Mouse (Mus musculus) gastrocnemius, adult 18-20 months (tissue): ENCODE data around the gene Scrn2. TPM values are rescaled to one million over a fixed set of nuclear protein-coding genes. Genes with fewer than 3 reads are reported as not detected.
A peak's percentile ranks its signal among the peaks of the same experiment; 100 is the strongest.

Source experiments
- DNase-seq: peaks from one replicate; pipeline ENCODE4 v3.0.0; 2021; ENCODE audit warnings: low spot score
- microRNA-seq: library from miRNA; unstranded; fragments of <30 nt; microRNA quantifications from one replicate; pipeline ENCODE4 v1.2.0, GENCODE M21; 2021
- total RNA-seq, 2 experiments: library from RNA; stranded (reverse); gene quantifications; 2 replicates each; pipeline ENCODE4 v1.2.3; 2021

Gene Scrn2
- total RNA-seq, 2 experiments from 2014 or later = 13.1 to 13.2 TPM

- DNase-seq = peak; percentile 60
These were observed 20.6 kb downstream of the Scrn2 start, which contains the start of gene Osbpl7 for GRCm38 (mm10) chr11:97050216-97050943. TSS of gene Osbpl7 (plus strand) at chr11:97050628.

GRCm38 (mm10) chr11:97050944-97051586 is 21.3 kb downstream of the Scrn2 start:
- no peak for DNase-seq

- DNase-seq = no peak
These were observed 22.5 kb downstream of the Scrn2 start for GRCm38 (mm10) chr11:97052219-97052646.

- DNase-seq = no peak
These were observed 33.7 kb downstream of the Scrn2 start for GRCm38 (mm10) chr11:97063274-97063920.

GRCm38 (mm10) chr11:97063921-97064295 is 34.2 kb downstream of the Scrn2 start:
- no peak for DNase-seq

GRCm38 (mm10) chr11:97065538-97066295 is 36.0 kb downstream of the Scrn2 start:
- no peak for DNase-seq

- no peak for DNase-seq
These were observed 37.1 kb downstream of the Scrn2 start for GRCm38 (mm10) chr11:97066656-97067360.

- no peak for DNase-seq
These were observed 39.6 kb downstream of the Scrn2 start for GRCm38 (mm10) chr11:97069333-97069732.

GRCm38 (mm10) chr11:97069770-97070169 is 40.0 kb downstream of the Scrn2 start:
- DNase-seq = no peak

GRCm38 (mm10) chr11:97071129-97071528 is 41.4 kb downstream of the Scrn2 start:
- peak; percentile 60 for DNase-seq

- peak; percentile 40 for DNase-seq
These were observed 42.8 kb downstream of the Scrn2 start for GRCm38 (mm10) chr11:97072533-97072932.

- no peak for DNase-seq
These were observed 44.5 kb downstream of the Scrn2 start for GRCm38 (mm10) chr11:97074235-97074634.

- no peak for DNase-seq
These were observed 49.0 kb downstream of the Scrn2 start for GRCm38 (mm10) chr11:97078751-97079150.

- no peak for DNase-seq
These were observed 50.6 kb downstream of the Scrn2 start for GRCm38 (mm10) chr11:97080291-97080690.

GRCm38 (mm10) chr11:97082977-97083376 is 53.2 kb downstream of the Scrn2 start:
- DNase-seq = peak; percentile 58

Small RNA genes lying within 50 kb of the gene (microRNA-seq; reads per million reads assigned to microRNA genes)
- 9.5 reads per million, percentile 22 among the genes with 10 or more reads in this experiment for gene Mir8103

Other genes starting within 250 kb of the Scrn2 start
- gene Cbx1, start 240.8 kb upstream of the Scrn2 start, total RNA-seq = 10 to 100 TPM; 34.2 to 36.1 TPM
- gene Nfe2l1, start 200.0 kb upstream of the Scrn2 start, total RNA-seq = 100 to 1,000 TPM; 460 to 570 TPM
- gene Copz2, start 180.1 kb upstream of the Scrn2 start, total RNA-seq = 10 to 100 TPM; 26.7 to 27.7 TPM
- 10 to 100 TPM; 24.9 to 25.7 TPM for gene Cdk5rap3, start 113.4 kb upstream of the Scrn2 start, total RNA-seq
- not detected for gene Prr15l, start 101.8 kb upstream of the Scrn2 start, total RNA-seq
- gene Pnpo, start 86.0 kb upstream of the Scrn2 start, total RNA-seq = 1 to 10 TPM; 7.6 to 9.0 TPM
- 10 to 100 TPM; 11.2 TPM for gene Sp2, start 47.0 kb upstream of the Scrn2 start, total RNA-seq
- gene Sp6, start 16.5 kb upstream of the Scrn2 start, total RNA-seq = under 1 TPM; 0.09 to 0.14 TPM
- gene Lrrc46, start 11.5 kb downstream of the Scrn2 start, total RNA-seq = under 1 TPM in 1 of 2 experiments, not detected in 1; 0.16 TPM
- 10 to 100 TPM; 41.4 to 45.6 TPM for gene Mrpl10, start 11.6 kb downstream of the Scrn2 start, total RNA-seq
- gene Osbpl7, start 20.7 kb downstream of the Scrn2 start, total RNA-seq = 1 to 10 TPM; 2.5 to 2.9 TPM
- gene Tbx21, start 85.4 kb downstream of the Scrn2 start, total RNA-seq = under 1 TPM; 0.41 to 0.50 TPM
- gene Tbkbp1, start 121.6 kb downstream of the Scrn2 start, total RNA-seq = 1 to 10 TPM; 3.3 to 6.8 TPM
- 10 to 100 TPM; 47.7 to 52.4 TPM for gene Kpnb1, start 157.9 kb downstream of the Scrn2 start, total RNA-seq